Mouse (Mus musculus): Measurements from ENCODE around the gene Fgfr2.

The Fgfr2 gene

GRCm38 (mm10) chr7:132344606-132345005, 778.5 kb downstream of the Fgfr2 start:
- DNase-seq: no peak

DNA sequence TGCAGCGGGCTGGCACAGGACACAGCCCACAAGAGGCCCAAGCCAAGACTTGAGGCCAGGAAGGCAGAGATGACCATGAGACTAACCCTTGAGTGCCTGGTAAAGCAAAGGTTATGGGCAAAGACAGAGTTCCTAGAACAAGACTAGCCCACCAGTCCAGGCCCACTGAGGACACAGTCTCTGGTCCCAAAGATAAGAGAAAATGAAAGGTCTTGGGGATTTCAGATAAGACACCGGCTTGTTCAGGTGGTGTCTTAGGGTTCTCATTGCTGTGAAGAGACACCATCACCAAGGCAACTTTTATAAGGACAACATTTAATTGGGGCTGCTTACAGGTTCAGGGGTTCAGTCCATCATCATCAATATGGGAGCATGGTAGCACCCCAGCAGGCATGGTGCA, 779.2 kb downstream of the Fgfr2 start:
- DNase-seq: no peak

- DNase-seq: no peak
Measured at GRCm38 (mm10) chr7:132343146-132343545, 780.0 kb downstream of the Fgfr2 start.

GRCm38 (mm10) chr7:132339041-132339839, 783.9 kb downstream of the Fgfr2 start:
- DNase-seq: no peak

DNA sequence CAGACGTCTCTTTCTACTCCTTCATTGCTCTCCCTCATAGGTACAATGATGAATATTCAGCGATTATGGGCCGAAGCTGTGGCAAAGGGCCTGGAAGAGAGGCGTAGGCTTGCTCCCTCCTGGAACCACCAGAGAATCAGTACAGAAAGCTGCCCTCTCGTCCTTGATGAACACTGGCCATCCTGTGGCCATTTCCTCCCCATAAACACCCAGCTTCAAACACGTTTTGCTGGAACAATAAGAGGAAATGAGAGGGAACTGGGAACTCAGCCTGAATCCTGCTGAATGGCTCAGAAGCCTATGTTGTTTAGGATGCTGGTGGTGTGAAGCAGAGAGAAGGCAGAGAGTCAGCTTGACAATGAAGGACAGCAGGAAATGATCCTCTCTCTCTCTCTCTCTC, 784.8 kb downstream of the Fgfr2 start:
- DNase-seq: no peak

GRCm38 (mm10) chr7:132337268-132337917, 785.8 kb downstream of the Fgfr2 start:
- DNase-seq: no peak

GRCm38 (mm10) chr7:132336781-132337180, 786.4 kb downstream of the Fgfr2 start:
- no peak for DNase-seq

DNA sequence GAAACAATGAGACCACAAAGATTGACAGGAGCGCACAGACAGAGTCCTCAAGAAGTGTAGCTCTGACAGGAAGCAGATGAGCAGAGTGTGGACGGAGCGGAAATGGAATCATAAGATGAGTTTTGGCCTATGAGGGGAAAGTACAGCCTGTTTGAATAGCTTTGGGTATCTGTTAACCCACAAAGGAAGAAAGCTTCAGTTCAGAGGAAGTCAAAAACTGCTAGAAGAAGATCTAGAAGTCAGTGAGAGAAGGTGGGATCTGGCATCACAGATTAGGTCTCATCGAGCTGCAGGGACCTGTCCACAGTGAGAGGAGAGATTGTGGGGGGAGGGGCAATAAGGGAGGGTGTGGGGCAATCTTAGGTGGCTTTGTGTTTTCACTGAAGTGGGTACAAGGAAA, 787.8 kb downstream of the Fgfr2 start:
- DNase-seq: no peak

DNA sequence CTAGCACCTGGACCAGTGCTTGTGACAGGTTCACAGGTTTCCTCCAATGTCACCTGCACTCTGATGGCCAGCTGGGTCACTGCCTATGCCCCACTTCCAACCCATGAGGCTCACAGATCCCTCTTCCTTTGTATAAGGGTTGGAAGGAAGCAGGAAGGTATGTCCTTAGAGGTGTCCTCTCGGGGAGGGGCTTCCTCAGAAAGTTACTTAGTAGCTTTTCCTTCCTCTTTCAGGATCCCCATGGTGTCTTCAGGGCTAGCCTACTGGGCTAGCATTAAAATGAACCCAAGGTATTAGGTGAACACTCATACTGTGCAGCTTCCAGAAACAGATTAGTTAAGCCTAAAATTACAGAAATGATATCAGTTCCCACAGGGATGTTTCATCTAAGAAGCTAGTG, 790.1 kb downstream of the Fgfr2 start:
- DNase-seq: no peak

DNA sequence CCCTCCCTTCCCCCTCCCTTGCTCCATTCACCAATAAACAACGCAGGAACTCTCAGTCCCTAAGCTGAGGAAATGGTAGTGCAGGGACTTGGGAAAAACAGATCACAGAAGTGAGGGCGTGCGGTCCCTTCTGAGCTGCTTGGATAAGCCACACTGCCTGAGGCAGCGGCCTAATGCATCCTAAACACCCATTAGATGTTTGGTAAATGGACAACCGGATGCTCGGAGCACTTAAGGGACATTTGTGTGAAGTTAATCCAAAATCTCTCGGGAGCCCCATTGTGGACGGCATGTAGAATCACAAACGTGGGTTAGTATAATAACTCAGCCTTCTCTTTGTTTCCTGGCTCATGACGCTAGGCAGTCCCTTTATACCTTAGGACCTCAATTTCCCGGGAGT, 791.0 kb downstream of the Fgfr2 start:
- no peak for DNase-seq

DNA sequence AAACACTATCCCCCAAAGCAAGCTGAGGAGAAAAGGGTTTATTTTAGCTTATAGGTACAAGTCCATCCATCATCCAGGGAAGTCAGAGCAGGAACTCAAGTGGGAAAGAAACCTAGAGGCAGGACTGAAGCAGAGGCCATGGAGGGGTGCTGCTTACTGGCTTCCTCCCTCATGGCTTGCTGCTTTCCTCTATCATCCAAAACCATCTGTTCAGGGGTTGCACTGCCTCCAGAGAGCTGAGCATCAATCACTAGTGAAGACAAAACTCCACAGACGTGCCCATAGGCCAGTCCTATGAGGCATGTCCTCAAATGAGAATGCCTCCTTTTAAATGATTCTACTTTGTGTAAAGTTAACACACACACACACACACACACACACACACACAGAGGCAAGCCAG, 793.0 kb downstream of the Fgfr2 start:
- no peak for DNase-seq

GRCm38 (mm10) chr7:132328648-132329047, 794.5 kb downstream of the Fgfr2 start:
- DNase-seq: no peak

DNA sequence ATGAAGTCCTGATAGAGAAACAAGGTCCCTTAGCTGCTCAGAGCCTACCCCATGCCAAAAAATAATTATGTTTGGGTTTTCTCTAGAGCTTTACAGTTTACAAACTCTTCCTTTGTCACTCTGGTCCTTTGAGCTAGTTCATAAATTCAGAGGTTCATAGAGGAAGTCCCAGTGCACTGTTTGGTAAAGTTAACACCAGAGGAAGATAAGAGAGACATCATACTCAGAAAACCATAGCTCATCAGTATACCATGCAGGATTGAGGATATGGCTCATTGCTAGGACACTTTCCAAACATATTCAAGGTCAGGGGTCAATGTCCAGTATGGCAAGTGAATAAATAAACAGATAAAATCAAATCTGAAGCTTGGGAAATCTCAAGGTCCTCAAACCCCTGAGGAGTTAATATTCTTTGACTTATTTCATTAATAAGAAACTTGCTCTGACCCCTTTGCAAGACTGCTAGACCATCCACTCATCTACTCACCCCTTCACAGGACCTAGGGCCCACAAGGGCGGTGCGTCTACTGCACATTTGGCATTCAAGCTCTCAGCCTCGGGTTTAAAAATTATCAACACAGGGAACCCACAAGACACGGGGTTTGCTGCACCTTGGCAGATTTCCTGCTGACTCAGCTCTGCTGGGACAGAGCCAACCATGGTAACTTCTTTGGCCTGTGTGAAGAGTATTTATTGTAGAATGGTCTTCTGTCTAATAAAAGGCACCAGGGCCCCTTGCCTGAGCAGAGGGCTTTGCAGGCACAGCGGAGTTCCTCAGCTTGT, 797.4 kb downstream of the Fgfr2 start:
- DNase-seq: peak; percentile 72

DNA sequence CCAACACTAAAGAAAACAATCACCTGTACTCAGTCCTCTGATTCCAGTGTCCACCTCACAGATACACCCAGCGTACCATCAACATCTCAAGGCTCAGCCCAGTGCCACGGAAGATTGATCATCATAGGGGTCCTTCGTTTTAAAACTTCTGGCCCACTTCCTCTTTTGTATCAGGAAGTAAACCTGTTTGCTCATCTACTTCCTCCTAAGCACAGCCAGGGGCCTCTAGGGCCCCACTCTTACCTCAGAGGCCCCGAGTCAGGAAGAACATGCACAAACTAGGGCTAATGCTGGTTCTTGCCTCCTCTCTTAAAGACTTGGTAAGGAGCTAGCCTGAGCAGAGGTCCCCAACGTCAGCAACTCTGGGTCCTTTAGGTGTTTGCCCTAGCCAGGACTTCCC, 799.7 kb downstream of the Fgfr2 start:
- DNase-seq: no peak

GRCm38 (mm10) chr7:132321392-132321958, 801.7 kb downstream of the Fgfr2 start:
- DNase-seq: no peak

GRCm38 (mm10) chr7:132317036-132317541, 806.1 kb downstream of the Fgfr2 start, which contains the start of gene Chst15:
Chst15 (minus strand) TSS chr7:132317228.
- DNase-seq: peak; percentile 68

GRCm38 (mm10) chr7:132316101-132317035, 806.8 kb downstream of the Fgfr2 start:
- DNase-seq: peak; percentile 64

GRCm38 (mm10) chr7:132315149-132316091, 807.7 kb downstream of the Fgfr2 start:
- DNase-seq: peak; percentile 79

DNA sequence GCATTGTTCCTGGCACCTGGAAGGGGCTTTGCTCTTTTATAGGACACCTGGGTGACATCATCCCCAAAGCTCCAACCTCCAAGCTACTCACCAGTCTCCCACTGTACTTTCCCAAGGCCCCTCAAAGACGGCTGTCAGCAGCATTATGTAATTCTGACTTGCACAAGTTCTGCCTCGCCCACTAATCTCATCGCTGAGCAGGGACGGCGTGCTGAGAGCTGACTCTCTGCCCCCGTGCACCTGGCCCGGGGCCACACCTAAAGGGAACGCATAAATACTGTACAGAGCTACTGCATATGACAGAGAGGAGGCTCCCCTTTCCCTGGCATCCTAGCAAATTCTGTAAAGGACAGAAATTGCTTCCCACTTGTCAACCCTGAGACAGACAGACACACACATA, 810.8 kb downstream of the Fgfr2 start:
- DNase-seq: peak; percentile 64

DNA sequence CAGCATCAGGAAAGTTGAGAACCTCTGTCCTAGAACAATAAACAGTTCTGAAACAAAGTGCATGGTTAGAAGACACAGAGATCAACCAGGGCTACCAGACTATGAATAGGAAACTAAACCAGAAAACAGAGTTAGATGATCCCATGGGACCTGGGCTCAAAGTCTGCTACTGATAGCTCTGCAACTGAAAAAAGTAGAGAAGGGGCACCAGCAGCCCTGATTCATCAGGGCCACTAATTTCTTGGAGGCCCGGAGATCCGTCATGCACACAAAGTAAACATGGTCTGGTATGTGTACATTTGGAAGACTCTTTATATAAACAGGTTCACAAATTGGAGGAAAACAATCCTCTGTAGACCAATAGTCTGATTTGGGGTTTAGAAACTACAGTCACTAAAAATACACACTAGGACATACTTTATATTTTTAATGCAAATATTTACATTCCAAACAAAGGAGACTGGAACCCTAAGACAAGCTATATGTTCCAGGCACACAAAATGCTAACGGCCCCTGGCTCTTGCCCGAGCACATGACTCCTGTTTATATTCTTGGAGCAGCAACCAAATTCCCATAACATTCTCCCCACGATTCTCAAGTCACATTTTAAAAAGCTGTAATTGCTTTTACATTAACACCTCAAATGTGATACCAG, 814.5 kb downstream of the Fgfr2 start:
- DNase-seq: no peak

Data from cerebellum, adult 9-10 months (tissue).